Mouse (Mus musculus) neural tube, embryonic 14.5 days (tissue): ENCODE measurements around the gene Cfap20. TPM values are rescaled to one million over a fixed set of nuclear protein-coding genes. Genes with fewer than 3 reads are reported as not detected.
"Not testable (repeated sequence)": the region's sequence is repeated elsewhere in the genome, so short reads cannot be mapped to it uniquely, and the experiment has no call there.

Source experiments
- ATAC-seq: fragments of 200-750 bp; cut with Nextera tagmentation; 2 replicates; pipeline ENCODE4 v1.8.0; 2017; ENCODE audit warnings: low read depth, mild to moderate bottlenecking, moderate TSS enrichment, moderate library complexity
- H3K27ac ChIP-seq: fragments of 300-500 bp; sonication (generic); 2 replicates; pipeline ENCODE4 v1.5.1; 2014; ENCODE audit warnings: low read depth, mild to moderate bottlenecking, control low read depth, low read length, moderate library complexity, mixed read lengths
- H3K27me3 ChIP-seq: fragments of 300-500 bp; sonication (generic); 2 replicates; pipeline ENCODE4 v1.6.1; 2014; ENCODE audit warnings: low read length; ENCODE audit not compliant: control insufficient read depth, insufficient read depth
- H3K36me3 ChIP-seq: fragments of 300-500 bp; sonication (generic); 2 replicates; pipeline ENCODE4 v1.6.1; 2014; ENCODE audit warnings: low read length, mixed read lengths; ENCODE audit not compliant: control insufficient read depth, insufficient read depth
- H3K4me1 ChIP-seq: fragments of 300-500 bp; sonication (generic); 2 replicates; pipeline ENCODE4 v1.6.1; 2014; ENCODE audit warnings: low read length; ENCODE audit not compliant: control insufficient read depth, insufficient read depth
- H3K4me2 ChIP-seq: fragments of 300-500 bp; sonication (generic); 2 replicates; pipeline ENCODE4 v1.6.1; 2014; ENCODE audit warnings: mild to moderate bottlenecking, low read depth, low read length, control low read depth
- H3K4me3 ChIP-seq: fragments of 300-500 bp; sonication (generic); 2 replicates; pipeline ENCODE4 v1.5.1; 2014; ENCODE audit warnings: low read depth, low read length, control low read depth, mixed read lengths
- H3K9ac ChIP-seq: fragments of 300-500 bp; sonication (generic); replicated peaks from 2 replicates; pipeline ENCODE4 v1.6.1; 2014; ENCODE audit warnings: low read depth, mild to moderate bottlenecking, control low read depth, low read length, mixed read lengths
- H3K9me3 ChIP-seq: fragments of 300-500 bp; sonication (generic); 2 replicates; pipeline ENCODE4 v1.6.1; 2016; ENCODE audit warnings: low read length; ENCODE audit not compliant: control insufficient read depth
- WGBS: fragments of 180-500 bp; shearing (Covaris S2); extraction: QIAGEN DNeasy Blood & Tissue Kit; methylation state at CpG from one replicate; pipeline ENCODE4 v1.1.7; 2014; 5-methylcytosine and 5-hydroxymethylcytosine counted together
- polyA plus RNA-seq: library from polyadenylated mRNA; unstranded; fragments of >200 nt; fragmentation: Nextera tagmentation; extraction: Ambion mirVana; gene quantifications from 2 replicates; pipeline ENCODE4 v1.2.1, GENCODE M21; 2014

The Cfap20 gene
- polyA plus RNA-seq, 1 experiment from 2014 or later, result 133 TPM

DNA sequence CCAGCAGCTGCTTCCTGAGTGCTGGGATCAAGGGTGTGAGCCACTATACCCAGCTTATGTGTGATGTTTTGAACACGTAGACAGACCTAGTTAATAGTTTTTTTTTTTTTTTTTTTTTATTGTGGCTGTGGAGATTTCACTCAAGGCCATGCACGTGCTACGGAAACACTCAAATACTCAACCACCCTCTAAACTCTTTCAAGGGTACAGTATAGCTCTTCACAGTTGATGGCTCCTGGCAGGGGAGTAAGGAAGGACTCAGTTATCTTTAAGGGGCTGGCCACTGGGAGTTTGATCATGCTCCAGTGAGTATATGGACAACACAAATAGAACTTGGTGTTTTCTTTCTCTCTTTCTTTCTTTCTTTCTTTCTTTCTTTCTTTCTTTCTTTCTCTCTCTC is 50.2 kb downstream of the Cfap20 start:
- no peaks in the 10 kb centered on the region for H3K9me3 ChIP-seq
- no peak overlapping the region for H3K4me2 ChIP-seq
- no peak overlapping the region for H3K4me3 ChIP-seq
- H3K27me3 ChIP-seq, result no peaks in the 10 kb centered on the region
- no peaks in the 10 kb centered on the region for H3K36me3 ChIP-seq
- no peak overlapping the region for H3K9ac ChIP-seq
- whole genome bisulfite sequencing, result 95% methylated on average over 3 of the region's 3 CpGs
- ATAC-seq, result no peak
- no peaks in the 10 kb centered on the region for H3K4me1 ChIP-seq
- no peak overlapping the region for H3K27ac ChIP-seq

DNA sequence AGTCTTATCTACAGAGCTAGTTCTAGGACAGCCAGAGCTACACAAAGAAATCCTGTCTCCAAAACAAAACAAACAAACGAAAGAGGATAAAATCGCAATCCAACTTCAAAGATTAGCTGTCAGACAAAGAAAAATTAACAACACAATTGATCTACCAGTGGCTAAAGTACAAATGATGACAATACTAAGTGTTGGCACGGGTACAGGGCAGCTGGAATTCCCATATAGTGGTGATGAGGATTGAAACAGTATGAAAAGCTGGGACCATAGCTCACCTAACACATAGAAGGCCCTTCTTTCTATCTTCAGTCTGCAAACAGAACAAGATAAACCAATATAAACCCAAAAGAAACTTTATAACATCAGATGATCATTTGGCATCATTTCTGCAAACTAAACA is 53.1 kb downstream of the Cfap20 start:
- no peaks in the 10 kb centered on the region for H3K4me1 ChIP-seq
- no peaks in the 10 kb centered on the region for H3K36me3 ChIP-seq
- 87% methylated on average over 3 of the region's 3 CpGs for WGBS
- H3K27me3 ChIP-seq, result no peaks in the 10 kb centered on the region
- H3K27ac ChIP-seq, result no peak overlapping the region
- H3K9me3 ChIP-seq, result no peaks in the 10 kb centered on the region
- ATAC-seq, result no peak
- H3K4me2 ChIP-seq, result no peak overlapping the region
- H3K9ac ChIP-seq, result no peak overlapping the region
- no peak overlapping the region for H3K4me3 ChIP-seq

DNA sequence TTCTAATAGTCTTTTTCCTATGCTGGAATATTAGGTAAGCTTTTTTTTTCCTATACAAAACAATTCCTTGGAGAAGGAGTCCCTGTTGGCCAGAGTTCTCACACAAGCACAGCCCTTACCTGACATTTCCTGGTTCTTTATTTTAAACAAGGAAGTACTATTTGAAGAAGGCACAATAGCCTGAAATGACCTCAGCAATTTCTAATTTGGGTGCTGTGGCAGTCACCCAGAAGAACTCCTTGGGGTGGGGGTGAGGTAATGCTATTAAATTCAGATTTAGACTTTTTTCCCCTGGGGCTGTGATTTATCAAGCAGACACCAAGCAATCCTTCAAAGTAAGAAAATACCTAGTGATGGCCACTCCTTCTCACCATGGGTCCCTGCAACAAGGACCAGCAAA is 53.7 kb downstream of the Cfap20 start:
- Histone ChIP-seq H3K4me2 (no peak overlapping the region), H3K9me3 (no peaks in the 10 kb centered on the region), H3K36me3 (no peaks in the 10 kb centered on the region), H3K9ac (no peak overlapping the region), H3K27me3 (no peaks in the 10 kb centered on the region), H3K4me1 (no peaks in the 10 kb centered on the region), H3K4me3 (no peak overlapping the region), H3K27ac (no peak overlapping the region)
- no peak for ATAC-seq

DNA sequence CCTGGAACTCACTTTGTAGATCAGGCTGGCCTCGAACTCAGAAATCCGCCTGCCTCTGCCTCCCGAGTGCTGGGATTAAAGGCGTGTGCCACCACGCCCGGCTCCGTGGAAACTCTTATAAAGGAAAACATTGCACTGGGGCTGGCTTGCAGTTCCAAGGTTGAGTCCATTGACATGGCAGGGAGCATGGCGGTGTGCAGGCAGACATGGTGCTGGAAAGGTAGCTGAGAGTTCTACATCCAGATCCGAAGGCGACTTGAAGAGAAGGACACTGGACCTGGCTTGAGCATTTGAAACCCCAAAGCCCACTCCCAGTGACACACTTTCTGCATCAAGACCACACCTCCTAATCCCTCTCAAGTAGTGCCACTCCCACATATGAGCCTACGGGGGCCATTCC is 55.7 kb downstream of the Cfap20 start:
- H3K9ac ChIP-seq, H3K4me2 ChIP-seq, H3K4me1 ChIP-seq, H3K4me3 ChIP-seq, H3K27ac ChIP-seq, H3K9me3 ChIP-seq, H3K36me3 ChIP-seq, ATAC-seq, H3K27me3 ChIP-seq: not testable (repeated sequence)
- WGBS, result 98% methylated on average over 11 of the region's 11 CpGs

DNA sequence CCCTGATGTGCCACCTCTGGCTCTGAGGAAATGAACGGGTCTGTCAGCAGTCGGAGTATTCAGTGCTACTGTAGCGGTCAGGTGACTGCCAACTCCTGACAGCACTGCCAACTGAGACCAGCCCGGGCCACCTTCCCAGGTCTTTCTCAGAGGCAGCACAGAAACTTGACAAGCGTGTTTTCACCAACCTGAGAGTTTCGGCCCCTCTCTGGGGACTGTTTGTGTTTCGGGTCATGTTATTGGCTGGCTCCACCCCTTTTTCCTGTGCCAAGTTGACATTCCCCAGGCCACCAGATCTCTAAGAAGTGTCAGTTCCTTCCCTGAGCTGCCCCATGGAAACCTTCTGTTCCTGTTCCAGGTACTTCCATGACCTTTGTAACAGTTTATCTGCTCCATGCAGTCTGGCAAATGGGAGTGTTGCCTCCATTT is 56.8 kb downstream of the Cfap20 start:
- Histone ChIP-seq H3K27ac (no peak overlapping the region), H3K4me2 (no peak overlapping the region), H3K4me1 (no peaks in the 10 kb centered on the region), H3K36me3 (no peaks in the 10 kb centered on the region), H3K4me3 (no peak overlapping the region), H3K27me3 (no peaks in the 10 kb centered on the region), H3K9me3 (no peaks in the 10 kb centered on the region), H3K9ac (no peak overlapping the region)
- ATAC-seq, result no peak
- 56% methylated on average over 7 of the region's 7 CpGs for WGBS

DNA sequence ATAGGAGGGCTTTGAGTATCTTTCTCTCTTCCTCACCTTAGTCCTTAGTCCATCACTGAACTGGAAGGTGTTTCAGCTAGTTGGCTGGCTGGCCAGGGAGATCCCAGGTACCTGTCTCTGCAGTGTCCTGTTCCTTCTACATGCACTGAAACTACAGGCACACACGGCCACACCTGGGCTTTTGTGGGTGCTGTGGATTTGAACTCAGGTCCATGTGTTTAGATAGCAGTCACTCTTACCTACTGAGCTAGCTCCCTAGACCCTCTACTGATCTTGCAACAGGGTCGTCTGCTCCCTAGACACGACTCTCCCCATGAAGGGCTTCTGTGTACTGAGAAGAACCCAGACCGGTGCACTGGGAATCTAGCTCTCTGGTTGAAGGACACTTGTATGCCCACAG is 57.6 kb downstream of the Cfap20 start:
- WGBS, result 91% methylated on average over 4 of the region's 4 CpGs
- no peaks in the 10 kb centered on the region for H3K36me3 ChIP-seq
- H3K27ac ChIP-seq, result no peak overlapping the region
- no peak for ATAC-seq
- no peaks in the 10 kb centered on the region for H3K27me3 ChIP-seq
- no peak overlapping the region for H3K4me2 ChIP-seq
- H3K9me3 ChIP-seq, result no peaks in the 10 kb centered on the region
- no peaks in the 10 kb centered on the region for H3K4me1 ChIP-seq
- H3K9ac ChIP-seq, result no peak overlapping the region
- H3K4me3 ChIP-seq, result no peak overlapping the region

DNA sequence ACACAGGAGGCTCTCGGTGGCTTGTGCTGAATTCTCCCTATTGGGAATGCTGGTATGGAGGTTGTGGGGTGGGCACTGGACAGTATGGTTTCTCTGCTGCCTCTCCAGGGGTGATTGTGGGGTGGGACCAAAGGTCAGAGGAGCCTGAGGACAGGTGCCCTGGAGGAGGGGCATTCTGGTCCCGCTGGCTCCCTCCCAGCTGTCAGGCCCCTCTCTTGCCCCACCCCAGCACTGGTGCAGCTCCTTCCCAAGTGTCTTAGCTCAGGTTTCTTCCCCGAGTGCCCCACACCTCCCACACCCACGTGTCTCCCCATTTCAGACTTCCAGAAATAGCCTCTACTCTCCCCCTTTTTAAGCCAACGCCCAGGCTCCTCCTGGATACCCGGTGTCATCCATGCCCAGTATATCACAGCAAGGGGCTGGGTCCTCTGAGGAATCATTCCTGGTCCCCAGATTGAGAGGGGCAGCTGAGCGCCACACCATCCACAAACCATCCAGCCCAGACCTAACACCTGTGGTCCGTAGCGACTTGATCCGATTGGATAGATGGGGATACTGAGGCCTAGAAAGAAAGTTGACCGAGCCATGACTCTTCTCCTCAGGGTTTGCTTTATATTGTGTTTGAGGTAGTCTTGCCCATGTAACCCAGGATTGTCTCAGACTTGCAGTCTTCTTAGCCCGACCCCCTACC is 58.2 kb downstream of the Cfap20 start:
- Histone ChIP-seq H3K4me3 (no peak overlapping the region), H3K9me3 (no peaks in the 10 kb centered on the region), H3K27ac (no peak overlapping the region), H3K9ac (no peak overlapping the region), H3K27me3 (no peaks in the 10 kb centered on the region), H3K4me1 (no peaks in the 10 kb centered on the region), H3K4me2 (no peak overlapping the region), H3K36me3 (peaks cover 4% of the 10 kb centered on the region; the same call in 1 of the 2 replicates)
- 82% methylated on average over 12 of the region's 12 CpGs for WGBS
- ATAC-seq, result no peak

DNA sequence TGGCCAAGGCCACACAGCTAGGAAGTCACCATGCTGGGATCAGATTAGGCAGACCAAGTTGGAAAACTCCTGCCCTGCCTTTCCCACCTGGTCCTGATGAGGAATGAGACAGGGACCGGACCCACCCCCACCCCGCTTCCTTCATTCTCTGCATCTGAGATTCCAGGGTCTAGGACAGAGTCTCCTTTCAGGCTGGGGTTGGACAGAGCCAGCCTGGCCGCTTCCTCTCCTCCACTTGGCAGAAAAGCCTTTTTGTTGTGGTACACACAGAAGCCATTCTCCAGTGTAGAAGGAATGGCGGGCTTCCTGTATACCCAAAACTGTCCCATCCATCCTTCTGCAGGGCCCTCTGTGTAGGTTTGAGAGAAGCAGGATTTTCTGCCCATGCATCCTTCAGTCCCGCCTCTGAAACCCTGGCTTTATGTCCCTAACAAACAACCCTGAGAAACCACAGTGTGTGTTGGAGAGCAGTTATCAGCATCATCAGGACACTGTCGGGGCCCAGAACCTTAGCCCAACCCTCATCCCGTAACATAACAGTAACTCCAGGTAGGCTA is 59.2 kb downstream of the Cfap20 start:
- ATAC-seq, result no peak
- Histone ChIP-seq H3K36me3 (peaks cover 9% of the 10 kb centered on the region), H3K4me1 (no peaks in the 10 kb centered on the region), H3K27me3 (no peaks in the 10 kb centered on the region), H3K4me3 (no peak overlapping the region), H3K9me3 (no peaks in the 10 kb centered on the region), H3K4me2 (no peak overlapping the region), H3K27ac (no peak overlapping the region), H3K9ac (no peak overlapping the region)
- WGBS, result 84% methylated on average over 7 of the region's 7 CpGs

DNA sequence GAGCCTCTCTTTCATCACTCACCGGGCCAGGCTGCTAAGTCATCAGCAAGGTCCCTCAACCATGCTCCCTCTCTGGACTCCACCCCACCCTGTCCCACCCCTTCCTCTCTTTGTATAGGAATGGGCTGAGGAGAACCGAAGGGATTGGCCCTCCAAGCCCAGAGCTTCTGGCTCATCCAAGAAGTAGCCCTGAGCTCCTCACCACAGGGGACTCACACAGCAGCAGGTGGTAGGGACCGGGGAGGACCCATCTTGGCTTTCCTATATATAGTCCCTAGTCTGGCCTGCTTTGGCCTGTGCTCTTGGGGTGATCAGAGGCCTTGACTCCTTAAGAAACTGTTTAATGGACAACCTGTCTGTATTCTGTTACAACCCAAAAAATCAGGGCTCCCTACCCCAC is 60.2 kb downstream of the Cfap20 start:
- Histone ChIP-seq H3K36me3 (peaks cover 15% of the 10 kb centered on the region), H3K9ac (no peak overlapping the region), H3K4me1 (no peaks in the 10 kb centered on the region), H3K4me2 (no peak overlapping the region), H3K4me3 (no peak overlapping the region), H3K27ac (no peak overlapping the region), H3K9me3 (no peaks in the 10 kb centered on the region), H3K27me3 (no peaks in the 10 kb centered on the region)
- no peak for ATAC-seq
- 82% methylated on average over 3 of the region's 3 CpGs for WGBS
